Mouse (Mus musculus): ENCODE data around the gene Synrg. TPM values are rescaled to one million over a fixed set of nuclear protein-coding genes. Genes with fewer than 3 reads are reported as not detected.

Synrg gene
- polyA plus RNA-seq, 1 experiment = 0.28 TPM

DNA sequence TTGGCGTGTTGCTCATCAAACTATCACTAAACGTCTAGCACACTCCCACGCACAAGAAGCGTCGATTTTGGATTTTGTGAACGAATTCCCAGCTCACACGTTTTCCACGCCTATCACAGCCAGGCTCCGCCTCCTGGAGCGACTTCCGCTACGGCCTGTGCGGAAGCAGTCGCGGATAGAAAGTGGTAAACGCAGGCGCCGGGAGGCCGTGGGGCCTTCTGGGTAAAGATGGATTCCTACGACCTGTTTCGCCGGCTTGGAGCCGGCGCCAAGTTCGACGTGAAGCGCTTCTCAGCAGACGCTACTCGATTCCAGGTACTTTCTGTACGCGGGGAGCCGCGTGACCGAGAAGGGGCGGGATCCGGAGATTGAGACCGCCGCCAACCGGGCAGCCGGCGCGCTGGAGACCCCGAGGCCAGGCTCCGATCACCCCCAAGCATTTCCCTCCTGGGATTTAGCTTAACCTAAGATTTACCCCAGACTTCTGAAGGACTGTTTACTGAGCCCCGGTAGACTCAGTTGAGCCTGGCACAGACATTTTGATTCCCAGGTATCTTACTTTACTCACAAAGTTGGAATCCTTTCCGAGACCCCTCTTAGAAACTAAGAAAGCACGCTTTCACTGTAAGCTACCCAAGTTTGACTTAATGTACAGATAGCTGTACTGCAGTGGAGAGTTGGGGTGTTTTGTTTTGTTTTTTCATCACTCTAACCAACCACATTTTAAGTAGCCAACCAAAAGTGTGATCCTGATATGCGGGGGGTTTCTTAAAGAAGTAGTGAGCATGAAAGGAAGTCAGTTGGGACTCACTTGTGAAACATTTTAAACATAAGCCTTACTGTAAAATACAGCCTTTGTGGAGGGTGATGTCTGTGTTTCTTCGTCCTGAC is 22.0 kb upstream of the Synrg start, which contains the start of gene Ddx52:
TSS of gene Ddx52 (plus strand) at position 113 of the 891 bp plus-strand sequence.
- Histone ChIP-seq H3K9me3 (ENCODE audit: control insufficient read depth, low read length) (no peaks in the 10 kb centered on the region), H3K4me1 (ENCODE audit: control insufficient read depth) (peaks cover 17% of the 10 kb centered on the region), H3K4me3 (replicated peaks) (peak within 1 kb of the TSS; percentile 87), H3K36me3 (ENCODE audit: control insufficient read depth) (peaks cover 39% of the 10 kb centered on the region), H3K27me3 (ENCODE audit: control insufficient read depth) (peaks cover 22% of the 10 kb centered on the region)
- no peak for TF ChIP-seq GATA1 (IDR thresholded peaks at IDR 0.05; ENCODE audit: low read length)
- no peak for TF ChIP-seq TAL1 (IDR thresholded peaks at IDR 0.05; ENCODE audit: low read length)

- H3K27me3 ChIP-seq (ENCODE audit: control insufficient read depth) = no peaks in the 10 kb centered on the region
- H3K36me3 ChIP-seq (ENCODE audit: control insufficient read depth) = peaks cover 94% of the 10 kb centered on the region
- H3K4me3 ChIP-seq (replicated peaks) = no peak overlapping the region
- TF ChIP-seq GATA1 (IDR thresholded peaks at IDR 0.05; ENCODE audit: low read length) = no peak
- no peak for TF ChIP-seq TAL1 (IDR thresholded peaks at IDR 0.05; ENCODE audit: low read length)
- H3K4me1 ChIP-seq (ENCODE audit: control insufficient read depth) = no peaks in the 10 kb centered on the region
- H3K9me3 ChIP-seq (ENCODE audit: control insufficient read depth, low read length) = no peaks in the 10 kb centered on the region
These were observed 7.4 kb upstream of the Synrg start for GRCm38 (mm10) chr11:83956822-83957221.

DNA sequence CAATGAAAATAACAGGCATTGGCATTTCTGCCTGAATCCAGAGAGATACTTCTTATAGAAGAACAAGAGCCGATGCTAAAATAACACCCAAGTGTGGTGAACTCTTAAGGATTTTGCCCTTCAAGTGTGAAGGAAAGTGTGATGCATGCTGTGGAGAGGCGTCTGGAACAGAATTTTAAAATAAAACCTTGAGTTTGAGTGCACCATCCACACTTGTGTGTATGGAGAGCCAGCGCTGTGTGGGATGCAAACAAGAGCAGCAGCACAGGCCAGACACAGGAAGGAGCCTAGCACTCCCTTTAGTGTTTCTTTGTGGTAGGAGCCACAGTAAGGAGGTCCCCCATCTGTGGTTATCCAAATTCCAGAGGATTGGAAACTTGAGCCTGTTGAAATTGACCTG is 2.2 kb upstream of the Synrg start:
- no peak overlapping the region for H3K4me3 ChIP-seq (replicated peaks)
- TF ChIP-seq TAL1 (IDR thresholded peaks at IDR 0.05; ENCODE audit: low read length) = no peak
- no peak for TF ChIP-seq GATA1 (IDR thresholded peaks at IDR 0.05; ENCODE audit: low read length)
- no peaks in the 10 kb centered on the region for H3K9me3 ChIP-seq (ENCODE audit: control insufficient read depth, low read length)
- peaks cover 65% of the 10 kb centered on the region for H3K36me3 ChIP-seq (ENCODE audit: control insufficient read depth)
- no peaks in the 10 kb centered on the region for H3K27me3 ChIP-seq (ENCODE audit: control insufficient read depth)
- peaks cover 25% of the 10 kb centered on the region for H3K4me1 ChIP-seq (ENCODE audit: control insufficient read depth)

GRCm38 (mm10) chr11:83967436-83968204 is 3.4 kb downstream of the Synrg start:
- TF ChIP-seq TAL1 (IDR thresholded peaks at IDR 0.05; ENCODE audit: low read length) (no peak), GATA1 (IDR thresholded peaks at IDR 0.05; ENCODE audit: low read length) (no peak)
- Histone ChIP-seq H3K36me3 (ENCODE audit: control insufficient read depth) (peaks cover 52% of the 10 kb centered on the region), H3K9me3 (ENCODE audit: control insufficient read depth, low read length) (no peaks in the 10 kb centered on the region), H3K4me3 (replicated peaks) (no peak overlapping the region), H3K4me1 (ENCODE audit: control insufficient read depth) (peaks cover 41% of the 10 kb centered on the region), H3K27me3 (ENCODE audit: control insufficient read depth) (no peaks in the 10 kb centered on the region)

- Histone ChIP-seq H3K9me3 (ENCODE audit: control insufficient read depth, low read length) (no peaks in the 10 kb centered on the region), H3K36me3 (ENCODE audit: control insufficient read depth) (peaks cover 52% of the 10 kb centered on the region), H3K4me3 (replicated peaks) (no peak overlapping the region), H3K27me3 (ENCODE audit: control insufficient read depth) (no peaks in the 10 kb centered on the region), H3K4me1 (ENCODE audit: control insufficient read depth) (peaks cover 41% of the 10 kb centered on the region)
- TF ChIP-seq TAL1 (IDR thresholded peaks at IDR 0.05; ENCODE audit: low read length) (no peak), GATA1 (IDR thresholded peaks at IDR 0.05; ENCODE audit: low read length) (no peak)
These were observed 4.0 kb downstream of the Synrg start for GRCm38 (mm10) chr11:83968205-83968575.

- Histone ChIP-seq H3K4me3 (replicated peaks) (no peak overlapping the region), H3K4me1 (ENCODE audit: control insufficient read depth) (peaks cover 35% of the 10 kb centered on the region), H3K36me3 (ENCODE audit: control insufficient read depth) (peaks cover 54% of the 10 kb centered on the region), H3K27me3 (ENCODE audit: control insufficient read depth) (no peaks in the 10 kb centered on the region), H3K9me3 (ENCODE audit: control insufficient read depth, low read length) (no peaks in the 10 kb centered on the region)
- no peak for TF ChIP-seq GATA1 (IDR thresholded peaks at IDR 0.05; ENCODE audit: low read length)
- no peak for TF ChIP-seq TAL1 (IDR thresholded peaks at IDR 0.05; ENCODE audit: low read length)
These were observed 4.8 kb downstream of the Synrg start for GRCm38 (mm10) chr11:83969040-83969439.

GRCm38 (mm10) chr11:83974561-83975346 is 10.5 kb downstream of the Synrg start:
- H3K36me3 ChIP-seq (ENCODE audit: control insufficient read depth) = peaks cover 88% of the 10 kb centered on the region
- TF ChIP-seq TAL1 (IDR thresholded peaks at IDR 0.05; ENCODE audit: low read length) (no peak), GATA1 (IDR thresholded peaks at IDR 0.05; ENCODE audit: low read length) (no peak)
- H3K4me1 ChIP-seq (ENCODE audit: control insufficient read depth) = peaks cover 20% of the 10 kb centered on the region
- no peak overlapping the region for H3K4me3 ChIP-seq (replicated peaks)
- H3K27me3 ChIP-seq (ENCODE audit: control insufficient read depth) = no peaks in the 10 kb centered on the region
- H3K9me3 ChIP-seq (ENCODE audit: control insufficient read depth, low read length) = no peaks in the 10 kb centered on the region

- Histone ChIP-seq H3K9me3 (ENCODE audit: control insufficient read depth, low read length) (no peaks in the 10 kb centered on the region), H3K4me1 (ENCODE audit: control insufficient read depth) (peaks cover 20% of the 10 kb centered on the region), H3K4me3 (replicated peaks) (no peak overlapping the region), H3K36me3 (ENCODE audit: control insufficient read depth) (peaks cover 91% of the 10 kb centered on the region), H3K27me3 (ENCODE audit: control insufficient read depth) (no peaks in the 10 kb centered on the region)
- TF ChIP-seq TAL1 (IDR thresholded peaks at IDR 0.05; ENCODE audit: low read length) = no peak
- no peak; the same call in 1 of the 2 replicates for TF ChIP-seq GATA1 (IDR thresholded peaks at IDR 0.05; ENCODE audit: low read length)
These were observed 11.3 kb downstream of the Synrg start for GRCm38 (mm10) chr11:83975488-83975887.

Measured in erythroblast, embryonic 14.5 days (primary cell).